Mouse (Mus musculus) stomach, embryonic 15.5 days (tissue): ENCODE data around the gene Crispld2. TPM values are rescaled to one million over a fixed set of nuclear protein-coding genes. Genes with fewer than 3 reads are reported as not detected.

Source experiments
- ATAC-seq: fragments of 200-750 bp; cut with Nextera tagmentation; 2 replicates; pipeline ENCODE4 v1.8.0; 2017; ENCODE audit warnings: low read depth, moderate number of reproducible peaks, moderate TSS enrichment; ENCODE audit not compliant: insufficient read depth, low FRiP score
- H3K27ac ChIP-seq: fragments of 300-500 bp; sonication (generic); 2 replicates; pipeline ENCODE4 v1.5.1; 2015; ENCODE audit warnings: mild to moderate bottlenecking, inconsistent platforms
- H3K27me3 ChIP-seq: fragments of 300-500 bp; sonication (generic); replicated peaks from 2 replicates; pipeline ENCODE4 v1.6.1; 2015; ENCODE audit warnings: inconsistent platforms
- H3K36me3 ChIP-seq: fragments of 300-500 bp; sonication (generic); 2 replicates; pipeline ENCODE4 v1.6.1; 2015; ENCODE audit warnings: inconsistent platforms
- H3K4me1 ChIP-seq: fragments of 300-500 bp; sonication (generic); 2 replicates; pipeline ENCODE4 v1.6.1; 2015; ENCODE audit warnings: inconsistent platforms
- H3K4me2 ChIP-seq: fragments of 300-500 bp; sonication (generic); 2 replicates; pipeline ENCODE4 v1.6.1; 2015; ENCODE audit warnings: mild to moderate bottlenecking, inconsistent platforms
- H3K4me3 ChIP-seq: fragments of 300-500 bp; sonication (generic); replicated peaks from 2 replicates; pipeline ENCODE4 v1.5.1; 2015; ENCODE audit warnings: inconsistent platforms
- H3K9ac ChIP-seq: fragments of 300-500 bp; sonication (generic); 2 replicates; pipeline ENCODE4 v1.6.1; 2015; ENCODE audit warnings: inconsistent platforms
- H3K9me3 ChIP-seq: fragments of 300-500 bp; sonication (generic); 2 replicates; pipeline ENCODE4 v1.6.1; 2016; ENCODE audit warnings: inconsistent platforms
- WGBS: fragments of 180-500 bp; shearing (Covaris S2); methylation state at CpG from one replicate; pipeline ENCODE4 v1.1.7; 2015; 5-methylcytosine and 5-hydroxymethylcytosine counted together
- polyA plus RNA-seq: library from polyadenylated mRNA; unstranded; fragments of >200 nt; fragmentation: Nextera tagmentation; extraction: Ambion mirVana; gene quantifications from 2 replicates; pipeline ENCODE4 v1.2.1, GENCODE M21; 2015

Crispld2 gene
- polyA plus RNA-seq, 1 experiment from 2014 or later = 34.5 TPM

- no peaks in the 10 kb centered on the region; the same call in 1 of the 2 replicates for H3K4me1 ChIP-seq
- H3K27ac ChIP-seq = no peak overlapping the region
- ATAC-seq = no peak
- no peaks in the 10 kb centered on the region for H3K36me3 ChIP-seq
- no peaks in the 10 kb centered on the region for H3K27me3 ChIP-seq
- H3K9me3 ChIP-seq = no peaks in the 10 kb centered on the region
- 84% methylated on average over 9 of the region's 9 CpGs for WGBS
- H3K4me3 ChIP-seq = no peak overlapping the region
- no peak overlapping the region for H3K4me2 ChIP-seq
- no peak overlapping the region for H3K9ac ChIP-seq
These were observed 24.8 kb upstream of the Crispld2 start for GRCm38 (mm10) chr8:119967435-119967834.

- Histone ChIP-seq H3K4me1 (no peaks in the 10 kb centered on the region; the same call in 1 of the 2 replicates), H3K27ac (no peak overlapping the region), H3K9ac (no peak overlapping the region), H3K27me3 (no peaks in the 10 kb centered on the region), H3K4me2 (no peak overlapping the region), H3K4me3 (no peak overlapping the region), H3K9me3 (no peaks in the 10 kb centered on the region), H3K36me3 (no peaks in the 10 kb centered on the region)
- no peak for ATAC-seq
- 78% methylated on average over 9 of the region's 9 CpGs for WGBS
These were observed 22.1 kb upstream of the Crispld2 start for GRCm38 (mm10) chr8:119970169-119970568.

GRCm38 (mm10) chr8:119972558-119972957 is 19.7 kb upstream of the Crispld2 start:
- no peaks in the 10 kb centered on the region for H3K9me3 ChIP-seq
- H3K9ac ChIP-seq = no peak overlapping the region
- no peak overlapping the region for H3K4me3 ChIP-seq
- no peak overlapping the region for H3K27ac ChIP-seq
- H3K4me1 ChIP-seq = no peaks in the 10 kb centered on the region; the same call in 1 of the 2 replicates
- H3K36me3 ChIP-seq = no peaks in the 10 kb centered on the region
- no peaks in the 10 kb centered on the region for H3K27me3 ChIP-seq
- H3K4me2 ChIP-seq = no peak overlapping the region
- WGBS = 51% methylated on average over 12 of the region's 12 CpGs
- no peak for ATAC-seq

GRCm38 (mm10) chr8:119978770-119979381 is 13.4 kb upstream of the Crispld2 start:
- Histone ChIP-seq H3K9me3 (no peaks in the 10 kb centered on the region), H3K4me1 (no peaks in the 10 kb centered on the region), H3K4me2 (no peak overlapping the region), H3K27me3 (no peaks in the 10 kb centered on the region), H3K4me3 (no peak overlapping the region), H3K36me3 (no peaks in the 10 kb centered on the region), H3K9ac (no peak overlapping the region), H3K27ac (no peak overlapping the region)
- ATAC-seq = no peak
- WGBS = 69% methylated on average over 11 of the region's 11 CpGs

- Histone ChIP-seq H3K27ac (no peak overlapping the region), H3K4me2 (no peak overlapping the region), H3K9me3 (no peaks in the 10 kb centered on the region), H3K4me3 (no peak overlapping the region), H3K36me3 (no peaks in the 10 kb centered on the region), H3K9ac (no peak overlapping the region), H3K4me1 (no peaks in the 10 kb centered on the region), H3K27me3 (no peaks in the 10 kb centered on the region)
- 71% methylated on average over 4 of the region's 4 CpGs for WGBS
- no peak for ATAC-seq
These were observed 11.0 kb upstream of the Crispld2 start for GRCm38 (mm10) chr8:119981253-119981652.

- Histone ChIP-seq H3K27me3 (no peaks in the 10 kb centered on the region), H3K9ac (no peak overlapping the region), H3K4me2 (no peak overlapping the region), H3K27ac (no peak overlapping the region), H3K4me1 (no peaks in the 10 kb centered on the region), H3K9me3 (no peaks in the 10 kb centered on the region), H3K4me3 (no peak overlapping the region), H3K36me3 (no peaks in the 10 kb centered on the region)
- ATAC-seq = no peak
These were observed 8.2 kb upstream of the Crispld2 start for GRCm38 (mm10) chr8:119984085-119984484.

GRCm38 (mm10) chr8:119986174-119986573 is 6.1 kb upstream of the Crispld2 start:
- Histone ChIP-seq H3K9me3 (no peaks in the 10 kb centered on the region), H3K4me1 (no peaks in the 10 kb centered on the region)
- WGBS = 64% methylated on average over 5 of the region's 5 CpGs

GRCm38 (mm10) chr8:119988087-119988486 is 4.2 kb upstream of the Crispld2 start:
- Histone ChIP-seq H3K27ac (no peak overlapping the region), H3K9me3 (no peaks in the 10 kb centered on the region)
- no peak for ATAC-seq

More at GRCm38 (mm10) chr8:119986174-119986573, 6.1 kb upstream of the Crispld2 start:
- Histone ChIP-seq H3K36me3 (no peaks in the 10 kb centered on the region), H3K27me3 (0 out of 2 replicates have a peak, but pooled peaks cover 7% of the 10 kb centered on the region), H3K27ac (no peak overlapping the region), H3K9ac (no peak overlapping the region), H3K4me3 (no peak overlapping the region), H3K4me2 (no peak overlapping the region)
- no peak for ATAC-seq

GRCm38 (mm10) chr8:119994114-119994513 is 1.9 kb downstream of the Crispld2 start:
- ATAC-seq = no peak
- H3K4me2 ChIP-seq = peak overlapping the region; percentile 49
- H3K9me3 ChIP-seq = no peaks in the 10 kb centered on the region
- 36% methylated on average over 7 of the region's 7 CpGs for WGBS
- peaks cover 29% of the 10 kb centered on the region for H3K27me3 ChIP-seq
- peak overlapping the region; percentile 39 for H3K4me3 ChIP-seq
- H3K4me1 ChIP-seq = peaks cover 22% of the 10 kb centered on the region
- no peak overlapping the region for H3K9ac ChIP-seq
- H3K36me3 ChIP-seq = no peaks in the 10 kb centered on the region
- H3K27ac ChIP-seq = no peak overlapping the region

More at GRCm38 (mm10) chr8:119988087-119988486, 4.2 kb upstream of the Crispld2 start:
- H3K4me3 ChIP-seq = no peak overlapping the region
- peaks cover 24% of the 10 kb centered on the region for H3K27me3 ChIP-seq
- H3K36me3 ChIP-seq = no peaks in the 10 kb centered on the region
- WGBS = 59% methylated on average over 15 of the region's 15 CpGs
- H3K4me2 ChIP-seq = no peak overlapping the region
- no peak overlapping the region for H3K9ac ChIP-seq
- peaks cover 12% of the 10 kb centered on the region; the same call in 1 of the 2 replicates for H3K4me1 ChIP-seq

- 30% methylated on average over 6 of the region's 6 CpGs for WGBS
- H3K4me3 ChIP-seq = peak overlapping the region; percentile 14; the same call in 1 of the 2 replicates
- ATAC-seq = no peak
These were observed 2.3 kb downstream of the Crispld2 start for GRCm38 (mm10) chr8:119994556-119994955.

GRCm38 (mm10) chr8:119997266-119997665 is 5.0 kb downstream of the Crispld2 start:
- Histone ChIP-seq H3K4me1 (peaks cover 30% of the 10 kb centered on the region), H3K9me3 (no peaks in the 10 kb centered on the region), H3K4me3 (no peak overlapping the region), H3K9ac (no peak overlapping the region), H3K27me3 (peaks cover 11% of the 10 kb centered on the region), H3K36me3 (no peaks in the 10 kb centered on the region), H3K27ac (no peak overlapping the region), H3K4me2 (no peak overlapping the region)
- ATAC-seq = no peak
- WGBS = 80% methylated on average over 4 of the region's 4 CpGs

More at GRCm38 (mm10) chr8:119994556-119994955, 2.3 kb downstream of the Crispld2 start:
- no peaks in the 10 kb centered on the region for H3K9me3 ChIP-seq
- H3K4me1 ChIP-seq = peaks cover 22% of the 10 kb centered on the region
- no peak overlapping the region for H3K27ac ChIP-seq
- H3K4me2 ChIP-seq = peak overlapping the region; percentile 49
- H3K9ac ChIP-seq = no peak overlapping the region
- H3K27me3 ChIP-seq = peaks cover 29% of the 10 kb centered on the region
- H3K36me3 ChIP-seq = no peaks in the 10 kb centered on the region

- peak overlapping the region; percentile 67 for H3K27ac ChIP-seq
- H3K4me3 ChIP-seq = no peak overlapping the region
- H3K9me3 ChIP-seq = no peaks in the 10 kb centered on the region
- H3K27me3 ChIP-seq = no peaks in the 10 kb centered on the region
- no peak for ATAC-seq
- WGBS = 24% methylated on average over 8 of the region's 8 CpGs
- no peak overlapping the region for H3K4me2 ChIP-seq
- H3K9ac ChIP-seq = no peak overlapping the region
- no peaks in the 10 kb centered on the region for H3K36me3 ChIP-seq
- H3K4me1 ChIP-seq = peaks cover 29% of the 10 kb centered on the region
These were observed 8.2 kb downstream of the Crispld2 start for GRCm38 (mm10) chr8:120000461-120000860.
